Mouse (Mus musculus) CH12.LX (cell line): Measurements from ENCODE around the gene Cacna1a. TPM values are rescaled to one million over a fixed set of nuclear protein-coding genes. Genes with fewer than 3 reads are reported as not detected.
A peak's percentile ranks its signal among the peaks of the same experiment; 100 is the strongest.

Source experiments
- DNase-seq: peaks from one replicate; pipeline ENCODE4 v3.0.0-alpha.2; 2013; ENCODE audit errors: extremely low read depth
- H3K27ac ChIP-seq: 2 replicates; pipeline ENCODE4 v1.5.1; 2012; ENCODE audit warnings: low read depth, mild to moderate bottlenecking, control low read depth, moderate library complexity; ENCODE audit not compliant: insufficient read depth
- H3K27me3 ChIP-seq: replicated peaks from 2 replicates; pipeline ENCODE3; 2012; ENCODE audit warnings: inconsistent platforms
- H3K36me3 ChIP-seq, 2 experiments: replicated peaks in 1 of 2; 2 replicates each; pipeline versions ENCODE3 to v1.6.1; 2012; ENCODE audit warnings: inconsistent platforms in 1 of 2, low read length in 1 of 2, mild to moderate bottlenecking in 1 of 2, mixed read lengths in 1 of 2, moderate library complexity in 1 of 2; ENCODE audit not compliant: control insufficient read depth in 1 of 2, insufficient read depth in 1 of 2
- H3K4me1 ChIP-seq, 2 experiments: 2 replicates each; pipeline ENCODE4 v1.6.1; 2012; ENCODE audit warnings: inconsistent platforms in 1 of 2, moderate library complexity in 1 of 2; ENCODE audit not compliant: insufficient read depth in 2 of 2, control insufficient read depth in 1 of 2
- H3K4me2 ChIP-seq: 2 replicates; pipeline ENCODE4 v1.6.1; 2012; ENCODE audit warnings: low read depth, mild to moderate bottlenecking, control low read depth; ENCODE audit not compliant: poor library complexity, insufficient read depth, severe bottlenecking
- H3K4me3 ChIP-seq, 3 experiments: fragments of 150-350 bp in 1 of 3; sonication (generic) in 1 of 3; replicated peaks in 1 of 3; 2 replicates each; pipeline versions ENCODE3 to v1.5.1; 2011 to 2012; ENCODE audit warnings: low read depth in 2 of 3, low read length in 2 of 3, mild to moderate bottlenecking in 2 of 3, moderate library complexity in 2 of 3, control low read depth in 1 of 3, improper control_type of control experiment in 1 of 3, inconsistent platforms in 1 of 3, mixed read lengths in 1 of 3; ENCODE audit not compliant: poor library complexity in 1 of 3
- H3K79me2 ChIP-seq: replicated peaks from 2 replicates; pipeline ENCODE4 v1.6.1; 2012; ENCODE audit warnings: mild to moderate bottlenecking, moderate library complexity; ENCODE audit not compliant: control insufficient read depth, poor library complexity, insufficient read depth, severe bottlenecking; ENCODE audit errors: extremely low read depth
- H3K9ac ChIP-seq: 2 replicates; pipeline ENCODE4 v1.6.1; 2012; ENCODE audit warnings: low read depth, mild to moderate bottlenecking, control low read depth, moderate library complexity; ENCODE audit not compliant: insufficient read depth
- H3K9me3 ChIP-seq: replicated peaks from 2 replicates; pipeline ENCODE3; 2012; ENCODE audit warnings: low read length, inconsistent platforms, mixed read lengths
- CHD1 ChIP-seq: IDR thresholded peaks from 2 replicates; pipeline ENCODE4 v1.6.1; 2012; ENCODE audit warnings: low read depth, low read length, improper control_type of control experiment, inconsistent platforms
- CHD2 ChIP-seq: IDR thresholded peaks from 2 replicates; pipeline ENCODE4 v1.6.1; 2011; ENCODE audit warnings: low read length, improper control_type of control experiment
- CTCF ChIP-seq, 2 experiments: IDR thresholded peaks in 1 of 2; conservative IDR thresholded peaks in 1 of 2; 2 replicates each; pipeline ENCODE4 v1.5.1; 2011 to 2012; ENCODE audit warnings: low read depth in 2 of 2, low read length in 2 of 2, improper control_type of control experiment in 1 of 2, inconsistent platforms in 1 of 2, mild to moderate bottlenecking in 1 of 2, moderate library complexity in 1 of 2
- JUN ChIP-seq: IDR thresholded peaks from 2 replicates; pipeline ENCODE4 v1.6.1; 2011; ENCODE audit warnings: low read depth, mild to moderate bottlenecking, low read length, improper control_type of control experiment, moderate library complexity; ENCODE audit not compliant: insufficient read depth
- JUND ChIP-seq: conservative IDR thresholded peaks from 2 replicates; pipeline ENCODE4 v1.6.1; 2011; ENCODE audit warnings: low read depth, low read length, improper control_type of control experiment
- KAT2A ChIP-seq: IDR thresholded peaks from 2 replicates; pipeline ENCODE4 v1.6.1; 2012; ENCODE audit warnings: low read length, improper control_type of control experiment, inconsistent platforms; ENCODE audit not compliant: insufficient replicate concordance
- MAZ ChIP-seq: IDR thresholded peaks from 2 replicates; pipeline ENCODE4 v1.6.1; 2012; ENCODE audit warnings: low read depth, mild to moderate bottlenecking, inconsistent platforms, low read length, improper control_type of control experiment, moderate library complexity
- MXI1 ChIP-seq: IDR thresholded peaks from 2 replicates; pipeline ENCODE4 v1.6.1; 2011; ENCODE audit warnings: mild to moderate bottlenecking, low read depth, low read length, improper control_type of control experiment
- MYC ChIP-seq: IDR thresholded peaks from 2 replicates; pipeline ENCODE4 v1.6.1; 2011; ENCODE audit warnings: low read depth, mild to moderate bottlenecking, improper control_type of control experiment, low read length
- NRF1 ChIP-seq: IDR thresholded peaks from 2 replicates; pipeline ENCODE4 v1.6.1; 2014; ENCODE audit warnings: low read depth, mild to moderate bottlenecking, inconsistent platforms, low read length, improper control_type of control experiment, moderate library complexity
- PAX5 ChIP-seq: IDR thresholded peaks from 2 replicates; pipeline ENCODE4 v1.6.1; 2012; ENCODE audit warnings: low read length, inconsistent platforms, mixed read lengths
- POLR2A ChIP-seq: IDR thresholded peaks from 2 replicates; pipeline ENCODE4 v1.6.1; 2011; ENCODE audit warnings: low read depth, mild to moderate bottlenecking, improper control_type of control experiment, low read length
- POLR2AphosphoS2 ChIP-seq: IDR thresholded peaks from 2 replicates; pipeline ENCODE4 v1.6.1; 2011; ENCODE audit warnings: low read depth, low read length, improper control_type of control experiment
- TBP ChIP-seq: conservative IDR thresholded peaks from 2 replicates; pipeline ENCODE4 v1.6.1; 2011; ENCODE audit warnings: low read depth, low read length, improper control_type of control experiment
- TCF12 ChIP-seq: IDR thresholded peaks from 2 replicates; pipeline ENCODE4 v1.6.1; 2014; ENCODE audit warnings: low read depth, mild to moderate bottlenecking, inconsistent platforms, low read length, improper control_type of control experiment
- UBTF ChIP-seq: IDR thresholded peaks from 2 replicates; pipeline ENCODE4 v1.6.1; 2012; ENCODE audit warnings: low read depth, mild to moderate bottlenecking, inconsistent platforms, low read length, improper control_type of control experiment, moderate library complexity
- USF1 ChIP-seq: IDR thresholded peaks from 2 replicates; pipeline ENCODE4 v1.6.1; 2014; ENCODE audit warnings: low read depth, mild to moderate bottlenecking, inconsistent platforms, low read length, improper control_type of control experiment
- dilution Hi-C: fragments of 300-500 bp; cut with MboI; formaldehyde crosslinking; loops from 2 replicates; pipeline ENCODE4 v1.14.3; 2020; ENCODE audit warnings: low sequenced_read_pairs; ENCODE audit not compliant: extremely low pct_unique_long_range_greater_than_20kb, extremely low pct_ligation_motif_present
- in situ Hi-C: fragments of 300-500 bp; cut with MboI; formaldehyde crosslinking; loops from 3 replicates; pipeline ENCODE4 v1.14.3; 2019; ENCODE audit warnings: low sequenced_read_pairs, low pct_ligation_motif_present, low pct_unique_long_range_greater_than_20kb, mixed read lengths
- polyA plus RNA-seq: library from polyadenylated mRNA; unstranded; fragments of >175 nt; gene quantifications from 2 replicates; pipeline ENCODE4 v1.2.1, GENCODE M21; 2012; ENCODE audit warnings: low read depth; ENCODE audit not compliant: insufficient read length
- total RNA-seq, 2 experiments: library from RNA; depleted of rRNA; stranded (reverse); fragments of 300-350 nt in 1 of 2; fragments of >200 nt in 1 of 2; gene quantifications; 2 replicates each; pipeline ENCODE4 v1.2.3; 2012 to 2014

The Cacna1a gene
- total and polyA plus RNA-seq, 3 experiments: 2.6 to 9.4 (median 6.9) TPM

DNA sequence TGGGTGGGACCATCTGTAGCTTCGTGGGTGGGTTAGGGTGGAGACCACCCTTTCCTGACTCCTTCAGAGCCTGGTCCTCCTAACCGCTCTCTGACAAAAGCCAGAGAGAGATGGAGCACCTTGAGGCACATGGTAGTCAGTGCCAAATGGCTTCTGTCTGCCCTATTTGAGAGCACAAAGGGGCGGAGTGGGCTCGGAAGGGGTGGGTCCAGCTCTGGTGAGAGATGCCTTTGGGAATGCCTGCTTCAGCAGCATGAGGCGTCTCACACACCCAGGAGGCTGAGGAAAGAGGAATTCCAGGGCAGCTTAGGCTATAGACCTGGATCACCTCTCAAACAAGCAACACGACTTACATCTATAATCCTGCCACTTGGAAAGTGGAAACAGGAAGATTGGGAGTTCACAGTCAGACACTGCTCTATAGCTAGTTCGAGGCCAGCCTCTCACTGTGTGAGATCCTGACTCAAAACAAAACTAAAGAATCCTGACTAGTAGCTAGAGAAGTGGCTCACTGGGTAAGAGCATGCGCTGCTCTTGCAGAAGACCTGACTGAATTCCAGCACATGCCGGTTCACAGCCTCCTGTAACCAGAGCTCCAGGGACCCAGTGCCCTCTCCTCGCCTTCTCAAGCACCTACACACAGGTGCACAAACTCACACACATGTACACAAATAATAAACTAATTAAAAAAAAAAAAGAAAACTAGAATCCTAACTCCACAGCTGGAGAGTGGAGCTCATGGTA lies 245.8 kb downstream of the Cacna1a start:
- Histone ChIP-seq H3K4me2 (no peak overlapping the region), H3K9me3 (peaks cover 4% of the 10 kb centered on the region)
- no peak for TF ChIP-seq CHD1
- no peak for TF ChIP-seq CHD2
- peak; percentile 49; the same call in 1 of the 2 replicates for TF ChIP-seq JUND
- TF ChIP-seq, all 38 proteins: peak for 1

DNA sequence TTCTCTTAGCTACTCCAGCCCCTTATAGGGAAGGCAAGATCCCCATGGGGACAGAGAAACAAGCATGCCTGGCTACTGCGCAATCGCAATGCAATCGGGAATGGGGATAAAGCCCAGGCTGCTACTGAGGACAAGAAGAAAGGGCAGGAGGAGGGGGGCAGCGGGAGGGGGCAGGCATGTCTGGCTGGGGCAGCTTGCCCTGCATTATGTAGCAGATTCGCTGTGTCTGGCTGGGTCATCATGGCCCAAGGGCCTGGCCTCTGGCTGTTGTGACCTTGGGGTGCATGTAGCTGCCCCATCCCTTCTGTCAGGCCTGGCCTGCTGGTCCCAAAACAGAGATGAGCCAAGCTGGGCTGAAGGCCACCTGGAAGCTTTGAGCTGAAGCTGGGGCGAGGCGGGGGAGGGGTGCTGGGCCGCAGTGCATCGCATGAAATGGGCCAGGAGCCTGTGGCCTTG lies 246.6 kb downstream of the Cacna1a start:
- Histone ChIP-seq H3K9ac (no peak overlapping the region), H3K36me3 (peaks cover 0 to 40% of the 10 kb centered on the region in 2 experiments), H3K79me2 (no peaks in the 10 kb centered on the region), H3K9me3 (peaks cover 4% of the 10 kb centered on the region), H3K4me2 (no peak overlapping the region), H3K27ac (no peak overlapping the region), H3K4me3 (no peak overlapping the region), H3K4me1 (peaks cover 6 to 12% of the 10 kb centered on the region in 2 experiments; a peak in 2 of 4 replicates), H3K27me3 (peaks cover 2% of the 10 kb centered on the region)
- DNase-seq: no peak
- TF ChIP-seq MAZ: no peak
- TF ChIP-seq NRF1: no peak
- TF ChIP-seq TCF12: no peak
- TF ChIP-seq PAX5: no peak
- TF ChIP-seq KAT2A: no peak
- no peak for TF ChIP-seq CTCF (conservative IDR thresholded peaks at IDR 0.05 in 1 of 2, IDR thresholded peaks at IDR 0.05 in 1 of 2; ENCODE audit: low read depth in 2 of 2, low read length in 2 of 2)
- TF ChIP-seq JUN: no peak
- TF ChIP-seq UBTF: no peak
- TF ChIP-seq USF1: no peak
- TF ChIP-seq MXI1: no peak
- TF ChIP-seq POLR2A: no peak
- TF ChIP-seq POLR2AphosphoS2: no peak
- TF ChIP-seq MYC: no peak
- no peak for TF ChIP-seq TBP
- no peak for TF ChIP-seq CHD1
- dilution Hi-C loops: no loop called here
- in situ Hi-C loops: no loop called here

More for the DNA sequence above, 245.8 kb downstream of the Cacna1a start:
- no peak for DNase-seq
- peaks cover 0 to 47% of the 10 kb centered on the region in 2 experiments for H3K36me3 ChIP-seq
- in situ Hi-C loops (no loop called here), dilution Hi-C loops (no loop called here)
- peaks cover 6 to 18% of the 10 kb centered on the region in 2 experiments; a peak in 2 of 4 replicates for H3K4me1 ChIP-seq
- H3K9ac ChIP-seq: no peak overlapping the region
- H3K79me2 ChIP-seq: no peaks in the 10 kb centered on the region
- H3K27me3 ChIP-seq: peaks cover 2% of the 10 kb centered on the region
- no peak overlapping the region for H3K4me3 ChIP-seq
- H3K27ac ChIP-seq: no peak overlapping the region
